Mouse (Mus musculus): ENCODE results near the gene Pfn1. TPM values are rescaled to one million over a fixed set of nuclear protein-coding genes. Genes with fewer than 3 reads are reported as not detected.

Pfn1 gene
- 2,132 and 2,568 TPM in 2 replicates for polyA plus RNA-seq (2016; fragmentation: Nextera tagmentation; extraction: Ambion mirVana)

GRCm38 (mm10) chr11:70654198-70654922 is at the start of gene Pfn1:
Gene Pfn1 (minus strand): TSS chr11:70654644.
- no peaks in the 10 kb centered on the region for H3K9me3 ChIP-seq (replicated peaks)
- under 1% methylated on average over 61 of the region's 61 CpGs for WGBS

GRCm38 (mm10) chr11:70702781-70703180 is 48.3 kb upstream of the Pfn1 start:
- DNase-seq (ENCODE audit: low spot score) = no peak
- Histone ChIP-seq H3K4me1 (peaks cover 34% of the 10 kb centered on the region), H3K9me3 (replicated peaks) (no peaks in the 10 kb centered on the region), H3K36me3 (peaks cover 56% of the 10 kb centered on the region), H3K27me3 (ENCODE audit: low read depth, poor library complexity, severe bottlenecking) (no peaks in the 10 kb centered on the region), H3K4me3 (0 out of 2 replicates have a peak overlapping the region, but pooled peaks have one; percentile 96), H3K27ac (no peak overlapping the region)
- WGBS = 76% methylated on average over 6 of the region's 6 CpGs

More at GRCm38 (mm10) chr11:70654198-70654922, at the start of gene Pfn1:
- Histone ChIP-seq H3K4me1 (peaks cover 70% of the 10 kb centered on the region), H3K27me3 (ENCODE audit: low read depth, poor library complexity, severe bottlenecking) (no peaks in the 10 kb centered on the region), H3K4me3 (peak within 1 kb of the TSS; percentile 99), H3K27ac (peak within 1 kb of the TSS; percentile 97), H3K36me3 (peaks cover 49% of the 10 kb centered on the region)
- peak; percentile 89 for DNase-seq (ENCODE audit: low spot score)

GRCm38 (mm10) chr11:70701984-70702733 is 47.7 kb upstream of the Pfn1 start:
- H3K27me3 ChIP-seq (ENCODE audit: low read depth, poor library complexity, severe bottlenecking) = no peaks in the 10 kb centered on the region
- H3K36me3 ChIP-seq = peaks cover 50% of the 10 kb centered on the region
- WGBS = 82% methylated on average over 6 of the region's 6 CpGs
- no peak overlapping the region for H3K27ac ChIP-seq
- H3K4me1 ChIP-seq = peaks cover 34% of the 10 kb centered on the region
- peak overlapping the region; percentile 96 for H3K4me3 ChIP-seq
- no peaks in the 10 kb centered on the region for H3K9me3 ChIP-seq (replicated peaks)
- no peak for DNase-seq (ENCODE audit: low spot score)

GRCm38 (mm10) chr11:70701221-70701955 is 46.9 kb upstream of the Pfn1 start:
- DNase-seq (ENCODE audit: low spot score) = no peak
- peak overlapping the region; percentile 96 for H3K27ac ChIP-seq
- peaks cover 34% of the 10 kb centered on the region for H3K4me1 ChIP-seq
- peaks cover 42% of the 10 kb centered on the region for H3K36me3 ChIP-seq
- no peaks in the 10 kb centered on the region for H3K27me3 ChIP-seq (ENCODE audit: low read depth, poor library complexity, severe bottlenecking)
- no peaks in the 10 kb centered on the region for H3K9me3 ChIP-seq (replicated peaks)
- H3K4me3 ChIP-seq = peak overlapping the region; percentile 96
- 11% methylated on average over 10 of the region's 10 CpGs for WGBS

GRCm38 (mm10) chr11:70700613-70701012 is 46.2 kb upstream of the Pfn1 start:
- H3K4me1 ChIP-seq = peaks cover 34% of the 10 kb centered on the region
- DNase-seq (ENCODE audit: low spot score) = peak; percentile 76
- H3K27ac ChIP-seq = peak overlapping the region; percentile 96
- no peaks in the 10 kb centered on the region for H3K27me3 ChIP-seq (ENCODE audit: low read depth, poor library complexity, severe bottlenecking)
- peaks cover 34% of the 10 kb centered on the region for H3K36me3 ChIP-seq
- H3K4me3 ChIP-seq = peak overlapping the region; percentile 96
- H3K9me3 ChIP-seq (replicated peaks) = no peaks in the 10 kb centered on the region
- WGBS = under 1% methylated on average over 34 of the region's 34 CpGs

- peak within 1 kb of the TSS; percentile 96 for H3K27ac ChIP-seq
- no peaks in the 10 kb centered on the region for H3K9me3 ChIP-seq (replicated peaks)
- H3K36me3 ChIP-seq = peaks cover 28% of the 10 kb centered on the region
- DNase-seq (ENCODE audit: low spot score) = peak; percentile 96
- H3K4me1 ChIP-seq = peaks cover 34% of the 10 kb centered on the region
- H3K27me3 ChIP-seq (ENCODE audit: low read depth, poor library complexity, severe bottlenecking) = no peaks in the 10 kb centered on the region
- peak within 1 kb of the TSS; percentile 96 for H3K4me3 ChIP-seq
- 1% methylated on average over 69 of the region's 69 CpGs for WGBS
Observed at GRCm38 (mm10) chr11:70699722-70700556, 45.5 kb upstream of the Pfn1 start, which contains the start of the genes Inca1 and Kif1c. Gene Inca1 (minus strand): TSS chr11:70700155. Gene Kif1c (plus strand): TSS chr11:70700548.

- Histone ChIP-seq H3K9me3 (replicated peaks) (no peaks in the 10 kb centered on the region), H3K27ac (no peak overlapping the region), H3K4me1 (peaks cover 34% of the 10 kb centered on the region), H3K27me3 (ENCODE audit: low read depth, poor library complexity, severe bottlenecking) (no peaks in the 10 kb centered on the region), H3K4me3 (no peak overlapping the region), H3K36me3 (peaks cover 19% of the 10 kb centered on the region)
- 76% methylated on average over 2 of the region's 2 CpGs for WGBS
- DNase-seq (ENCODE audit: low spot score) = no peak
Observed at GRCm38 (mm10) chr11:70699051-70699450, 44.6 kb upstream of the Pfn1 start.

- H3K27ac ChIP-seq = no peak overlapping the region
- no peaks in the 10 kb centered on the region for H3K27me3 ChIP-seq (ENCODE audit: low read depth, poor library complexity, severe bottlenecking)
- 83% methylated on average over 3 of the region's 3 CpGs for WGBS
- H3K9me3 ChIP-seq (replicated peaks) = no peaks in the 10 kb centered on the region
- peaks cover 2% of the 10 kb centered on the region for H3K36me3 ChIP-seq
- no peak overlapping the region for H3K4me3 ChIP-seq
- H3K4me1 ChIP-seq = peaks cover 27% of the 10 kb centered on the region
- DNase-seq (ENCODE audit: low spot score) = no peak
Observed at GRCm38 (mm10) chr11:70697376-70697775, 42.9 kb upstream of the Pfn1 start.

GRCm38 (mm10) chr11:70693504-70693903 is 39.1 kb upstream of the Pfn1 start:
- Histone ChIP-seq H3K27ac (no peak overlapping the region), H3K27me3 (ENCODE audit: low read depth, poor library complexity, severe bottlenecking) (no peaks in the 10 kb centered on the region), H3K9me3 (replicated peaks) (no peaks in the 10 kb centered on the region), H3K4me1 (peaks cover 5% of the 10 kb centered on the region), H3K36me3 (no peaks in the 10 kb centered on the region), H3K4me3 (no peak overlapping the region)
- WGBS = 70% methylated on average over 3 of the region's 3 CpGs
- no peak for DNase-seq (ENCODE audit: low spot score)

- Histone ChIP-seq H3K27me3 (ENCODE audit: low read depth, poor library complexity, severe bottlenecking) (no peaks in the 10 kb centered on the region), H3K4me1 (peaks cover 27% of the 10 kb centered on the region), H3K36me3 (peaks cover 13% of the 10 kb centered on the region), H3K4me3 (no peak overlapping the region), H3K9me3 (replicated peaks) (no peaks in the 10 kb centered on the region), H3K27ac (no peak overlapping the region)
- DNase-seq (ENCODE audit: low spot score) = no peak
- WGBS = 59% methylated on average over 4 of the region's 4 CpGs
Observed at GRCm38 (mm10) chr11:70689578-70689977, 35.1 kb upstream of the Pfn1 start.

GRCm38 (mm10) chr11:70688372-70688771 is 33.9 kb upstream of the Pfn1 start:
- Histone ChIP-seq H3K27ac (peak overlapping the region; percentile 92), H3K27me3 (ENCODE audit: low read depth, poor library complexity, severe bottlenecking) (no peaks in the 10 kb centered on the region), H3K4me1 (peaks cover 27% of the 10 kb centered on the region), H3K4me3 (peak overlapping the region; percentile 93), H3K9me3 (replicated peaks) (no peaks in the 10 kb centered on the region), H3K36me3 (peaks cover 25% of the 10 kb centered on the region)
- peak; percentile 39 for DNase-seq (ENCODE audit: low spot score)
- WGBS = 13% methylated on average over 8 of the region's 8 CpGs

Data from limb, embryonic 10.5 days (tissue).